Mouse (Mus musculus): Measurements from ENCODE around the gene Rxfp1. TPM values are rescaled to one million over a fixed set of nuclear protein-coding genes. Genes with fewer than 3 reads are reported as not detected.

Rxfp1 gene
- 0.46 and 0.54 TPM in 2 replicates for polyA plus RNA-seq (2014; fragmentation: Nextera tagmentation; extraction: Ambion mirVana)

DNA sequence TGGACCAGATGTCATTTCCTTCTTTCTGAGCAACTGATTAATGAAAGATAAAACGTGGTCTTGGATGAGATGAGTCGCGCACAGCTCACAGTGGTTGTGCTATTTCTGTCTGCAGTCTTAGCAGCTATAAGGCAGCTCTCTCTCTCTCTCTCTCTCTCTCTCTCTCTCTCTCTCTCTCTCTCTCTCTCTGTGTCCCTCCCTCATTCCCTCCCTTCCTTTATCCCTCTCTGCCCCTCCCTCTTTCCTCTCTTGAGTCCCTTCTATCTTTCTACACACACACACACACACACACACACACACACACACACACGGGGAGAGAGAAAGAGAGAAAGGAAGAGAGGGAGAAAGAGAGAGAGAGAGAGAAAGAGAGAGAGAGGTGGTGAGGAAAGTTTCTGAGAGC is at the start of gene Rxfp1:
Rxfp1 (minus strand) TSS at position 101 of the 400 bp plus-strand sequence.
- ATAC-seq (ENCODE audit: low read depth): no peak
- no peak for DNase-seq (ENCODE audit: low spot score)
- Histone ChIP-seq H3K9me3 (ENCODE audit: control insufficient read depth, low read length) (no peaks in the 10 kb centered on the region), H3K36me3 (ENCODE audit: control insufficient read depth, insufficient read depth, low read length) (no peaks in the 10 kb centered on the region), H3K27me3 (replicated peaks; ENCODE audit: control insufficient read depth, insufficient read depth, low read length) (no peaks in the 10 kb centered on the region), H3K9ac (ENCODE audit: low read depth, low read length) (no peak within 1 kb of the TSS), H3K4me1 (ENCODE audit: control insufficient read depth, insufficient read depth, low read length) (no peaks in the 10 kb centered on the region), H3K27ac (replicated peaks; ENCODE audit: low read depth, low read length) (no peak within 1 kb of the TSS), H3K4me3 (ENCODE audit: low read depth, low read length) (no peak within 1 kb of the TSS), H3K4me2 (ENCODE audit: low read depth, low read length) (no peak within 1 kb of the TSS)
- 55% methylated on average over 4 of the region's 4 CpGs for WGBS

DNA sequence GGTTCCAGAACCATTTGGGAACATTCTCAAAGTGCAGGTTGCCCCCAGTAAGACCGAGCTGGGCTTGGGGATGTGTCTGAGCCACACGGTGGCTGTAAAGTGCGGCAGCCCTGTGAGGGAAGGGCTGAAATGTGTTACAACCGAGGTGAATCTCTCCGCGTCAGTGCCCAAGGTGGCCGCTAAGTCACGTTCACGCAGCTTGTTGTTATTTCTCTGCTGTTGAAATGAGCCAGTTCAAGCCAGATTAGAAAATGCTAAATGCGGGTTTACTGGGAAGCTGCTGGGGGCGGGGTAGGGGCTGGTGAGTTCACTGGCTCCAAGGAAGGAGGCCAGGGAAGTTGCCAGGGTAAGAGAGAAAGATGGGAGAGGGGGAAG is 46.7 kb upstream of the Rxfp1 start:
- H3K27ac ChIP-seq (replicated peaks; ENCODE audit: low read depth, low read length): no peak overlapping the region
- H3K36me3 ChIP-seq (ENCODE audit: control insufficient read depth, insufficient read depth, low read length): no peaks in the 10 kb centered on the region
- 15% methylated on average over 11 of the region's 11 CpGs for WGBS
- peak overlapping the region; percentile 38 for H3K4me2 ChIP-seq (ENCODE audit: low read depth, low read length)
- H3K27me3 ChIP-seq (replicated peaks; ENCODE audit: control insufficient read depth, insufficient read depth, low read length): no peaks in the 10 kb centered on the region
- H3K4me1 ChIP-seq (ENCODE audit: control insufficient read depth, insufficient read depth, low read length): no peaks in the 10 kb centered on the region
- H3K9ac ChIP-seq (ENCODE audit: low read depth, low read length): no peak overlapping the region
- ATAC-seq (ENCODE audit: low read depth) (no peak), DNase-seq (ENCODE audit: low spot score) (no peak)
- H3K9me3 ChIP-seq (ENCODE audit: control insufficient read depth, low read length): no peaks in the 10 kb centered on the region
- H3K4me3 ChIP-seq (ENCODE audit: low read depth, low read length): no peak overlapping the region

DNA sequence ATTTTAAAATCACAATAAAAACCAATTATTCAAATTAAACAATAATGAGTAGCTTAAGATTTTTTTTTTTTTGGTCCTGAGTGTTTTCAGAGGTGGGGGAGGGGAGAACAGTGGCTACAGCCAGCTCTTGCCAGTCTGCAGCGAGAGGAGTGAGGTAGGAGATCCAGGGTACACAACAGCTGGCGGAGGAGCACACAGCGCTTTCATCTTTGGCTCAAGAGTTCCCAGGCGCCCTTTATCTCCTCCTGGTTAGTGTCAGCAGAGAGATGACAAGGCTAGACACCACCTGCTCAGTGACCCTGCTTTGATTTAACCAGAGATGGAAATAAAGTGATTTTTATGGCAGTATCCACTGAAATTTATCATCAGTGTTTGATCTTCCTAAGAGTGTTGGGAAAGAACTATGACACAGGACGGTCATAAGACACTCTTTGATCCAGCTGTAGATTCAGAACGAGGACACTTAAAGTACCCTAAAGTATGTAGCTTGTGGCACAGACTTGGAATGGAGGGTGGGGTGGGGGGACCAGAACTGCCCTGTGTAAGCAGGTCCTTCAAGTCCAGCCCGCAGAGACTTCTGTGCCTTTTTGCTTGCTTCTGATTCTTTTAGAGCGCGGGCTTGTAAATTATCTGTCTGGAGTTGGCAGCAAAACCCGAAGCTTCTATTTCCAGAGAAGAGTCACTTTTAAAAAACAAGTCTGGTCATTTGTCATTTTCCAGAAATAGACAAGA is 46.1 kb upstream of the Rxfp1 start:
- no peaks in the 10 kb centered on the region for H3K9me3 ChIP-seq (ENCODE audit: control insufficient read depth, low read length)
- ATAC-seq (ENCODE audit: low read depth) (no peak), DNase-seq (ENCODE audit: low spot score) (peak; percentile 15)
- no peaks in the 10 kb centered on the region for H3K36me3 ChIP-seq (ENCODE audit: control insufficient read depth, insufficient read depth, low read length)
- H3K9ac ChIP-seq (ENCODE audit: low read depth, low read length): no peak overlapping the region
- WGBS: 49% methylated on average over 10 of the region's 10 CpGs
- H3K4me1 ChIP-seq (ENCODE audit: control insufficient read depth, insufficient read depth, low read length): no peaks in the 10 kb centered on the region
- no peak overlapping the region for H3K4me3 ChIP-seq (ENCODE audit: low read depth, low read length)
- H3K27me3 ChIP-seq (replicated peaks; ENCODE audit: control insufficient read depth, insufficient read depth, low read length): no peaks in the 10 kb centered on the region
- peak overlapping the region; percentile 38 for H3K4me2 ChIP-seq (ENCODE audit: low read depth, low read length)
- H3K27ac ChIP-seq (replicated peaks; ENCODE audit: low read depth, low read length): no peak overlapping the region

DNA sequence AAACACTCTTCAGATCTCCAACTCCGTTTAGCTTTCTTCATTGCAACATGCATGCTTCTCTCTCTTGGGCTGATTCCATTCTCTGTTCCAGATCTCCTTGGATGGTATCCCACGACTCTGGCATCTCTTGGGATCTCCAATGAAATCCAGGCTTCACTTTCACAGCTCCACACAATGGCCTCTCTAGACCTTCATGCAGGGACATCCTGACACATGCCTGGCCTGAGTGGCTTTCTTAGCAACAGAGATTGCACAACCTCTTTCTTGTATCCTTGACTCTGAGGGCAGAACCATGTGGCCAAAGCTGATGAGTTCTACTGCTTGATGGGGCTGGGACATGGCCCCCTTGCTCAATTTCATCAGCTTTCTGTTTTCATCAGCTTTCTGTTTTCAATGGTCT is 35.0 kb upstream of the Rxfp1 start:
- H3K9ac ChIP-seq (ENCODE audit: low read depth, low read length): no peak overlapping the region
- H3K9me3 ChIP-seq (ENCODE audit: control insufficient read depth, low read length): no peaks in the 10 kb centered on the region
- H3K4me1 ChIP-seq (ENCODE audit: control insufficient read depth, insufficient read depth, low read length): no peaks in the 10 kb centered on the region
- 89% methylated on average over 2 of the region's 2 CpGs for WGBS
- no peak for DNase-seq (ENCODE audit: low spot score)
- H3K27me3 ChIP-seq (replicated peaks; ENCODE audit: control insufficient read depth, insufficient read depth, low read length): no peaks in the 10 kb centered on the region
- no peak overlapping the region for H3K4me2 ChIP-seq (ENCODE audit: low read depth, low read length)
- ATAC-seq (ENCODE audit: low read depth): no peak
- H3K36me3 ChIP-seq (ENCODE audit: control insufficient read depth, insufficient read depth, low read length): no peaks in the 10 kb centered on the region
- H3K4me3 ChIP-seq (ENCODE audit: low read depth, low read length): no peak overlapping the region
- no peak overlapping the region for H3K27ac ChIP-seq (replicated peaks; ENCODE audit: low read depth, low read length)

DNA sequence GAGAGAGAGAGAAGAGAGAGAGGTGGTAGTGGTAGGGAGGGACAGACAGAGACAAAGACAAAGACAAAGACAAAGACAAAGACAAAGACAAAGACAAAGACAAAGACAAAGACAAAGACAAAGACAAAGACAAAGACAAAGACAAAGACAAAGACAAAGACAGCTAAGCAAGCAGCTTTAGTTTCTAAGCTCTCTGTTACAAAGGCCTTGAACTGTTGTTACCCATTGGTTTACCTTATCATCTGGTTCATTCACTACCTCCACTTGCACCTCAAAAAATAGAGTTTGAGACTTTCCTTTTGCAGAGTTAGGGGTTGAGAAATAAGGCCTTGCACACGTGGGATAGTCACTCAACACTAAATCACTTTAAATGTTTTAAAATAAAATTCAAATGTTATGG is 16.1 kb upstream of the Rxfp1 start:
- DNase-seq (ENCODE audit: low spot score) (no peak), ATAC-seq (ENCODE audit: low read depth) (no peak)
- Histone ChIP-seq H3K9me3 (ENCODE audit: control insufficient read depth, low read length) (no peaks in the 10 kb centered on the region), H3K27me3 (replicated peaks; ENCODE audit: control insufficient read depth, insufficient read depth, low read length) (no peaks in the 10 kb centered on the region), H3K4me1 (ENCODE audit: control insufficient read depth, insufficient read depth, low read length) (no peaks in the 10 kb centered on the region), H3K36me3 (ENCODE audit: control insufficient read depth, insufficient read depth, low read length) (no peaks in the 10 kb centered on the region), H3K27ac (replicated peaks; ENCODE audit: low read depth, low read length) (no peak overlapping the region), H3K4me3 (ENCODE audit: low read depth, low read length) (no peak overlapping the region), H3K4me2 (ENCODE audit: low read depth, low read length) (no peak overlapping the region), H3K9ac (ENCODE audit: low read depth, low read length) (no peak overlapping the region)
- 68% methylated on average over 1 of the region's 1 CpGs for WGBS

DNA sequence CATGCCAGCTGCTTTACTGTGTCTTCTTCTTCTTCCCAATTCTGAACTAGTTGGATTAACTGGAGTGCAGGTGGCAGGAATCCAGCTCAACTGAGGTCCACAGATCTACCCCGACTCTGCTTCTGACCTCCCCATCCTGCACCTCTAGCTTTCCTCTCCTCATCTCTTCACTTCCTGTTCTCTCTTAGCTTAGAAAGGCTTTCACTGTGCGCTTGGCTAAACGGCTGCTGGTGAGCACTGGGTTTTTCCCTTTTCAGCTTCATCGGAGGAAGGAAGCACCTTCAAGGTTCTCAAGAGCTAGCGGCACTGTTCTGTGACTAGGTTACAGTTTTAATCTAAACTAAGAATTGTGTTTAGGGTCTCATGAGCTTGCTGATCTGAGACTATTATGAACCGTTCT is 8.9 kb upstream of the Rxfp1 start:
- DNase-seq (ENCODE audit: low spot score) (no peak), ATAC-seq (ENCODE audit: low read depth) (no peak)
- no peak overlapping the region for H3K9ac ChIP-seq (ENCODE audit: low read depth, low read length)
- H3K9me3 ChIP-seq (ENCODE audit: control insufficient read depth, low read length): no peaks in the 10 kb centered on the region
- H3K4me1 ChIP-seq (ENCODE audit: control insufficient read depth, insufficient read depth, low read length): no peaks in the 10 kb centered on the region
- H3K4me3 ChIP-seq (ENCODE audit: low read depth, low read length): no peak overlapping the region
- no peaks in the 10 kb centered on the region for H3K36me3 ChIP-seq (ENCODE audit: control insufficient read depth, insufficient read depth, low read length)
- 83% methylated on average over 6 of the region's 6 CpGs for WGBS
- H3K27me3 ChIP-seq (replicated peaks; ENCODE audit: control insufficient read depth, insufficient read depth, low read length): no peaks in the 10 kb centered on the region
- H3K27ac ChIP-seq (replicated peaks; ENCODE audit: low read depth, low read length): no peak overlapping the region
- H3K4me2 ChIP-seq (ENCODE audit: low read depth, low read length): no peak overlapping the region

DNA sequence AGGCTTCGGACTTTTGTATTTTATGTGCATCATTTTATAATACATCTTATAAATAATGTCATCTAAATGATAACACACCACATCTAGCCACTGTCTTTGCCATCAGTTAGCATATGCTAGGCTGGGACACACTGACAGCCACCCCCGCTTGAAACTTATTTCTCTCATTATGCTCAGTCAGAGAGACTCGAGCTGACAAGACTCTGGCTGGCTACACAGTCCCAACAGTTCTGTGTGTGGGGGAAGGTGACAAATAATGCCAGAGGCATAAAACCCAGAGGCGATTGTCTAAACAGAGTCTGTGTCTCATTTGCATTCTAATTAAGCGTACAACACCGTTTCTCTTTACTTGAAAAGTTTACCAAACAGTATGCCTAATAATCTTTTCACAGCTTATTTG is 7.4 kb upstream of the Rxfp1 start:
- Histone ChIP-seq H3K27ac (replicated peaks; ENCODE audit: low read depth, low read length) (no peak overlapping the region), H3K36me3 (ENCODE audit: control insufficient read depth, insufficient read depth, low read length) (no peaks in the 10 kb centered on the region), H3K4me2 (ENCODE audit: low read depth, low read length) (no peak overlapping the region), H3K4me3 (ENCODE audit: low read depth, low read length) (no peak overlapping the region), H3K9ac (ENCODE audit: low read depth, low read length) (no peak overlapping the region), H3K27me3 (replicated peaks; ENCODE audit: control insufficient read depth, insufficient read depth, low read length) (no peaks in the 10 kb centered on the region), H3K4me1 (ENCODE audit: control insufficient read depth, insufficient read depth, low read length) (no peaks in the 10 kb centered on the region), H3K9me3 (ENCODE audit: control insufficient read depth, low read length) (no peaks in the 10 kb centered on the region)
- ATAC-seq (ENCODE audit: low read depth) (no peak), DNase-seq (ENCODE audit: low spot score) (no peak)
- WGBS: 73% methylated on average over 6 of the region's 6 CpGs

DNA sequence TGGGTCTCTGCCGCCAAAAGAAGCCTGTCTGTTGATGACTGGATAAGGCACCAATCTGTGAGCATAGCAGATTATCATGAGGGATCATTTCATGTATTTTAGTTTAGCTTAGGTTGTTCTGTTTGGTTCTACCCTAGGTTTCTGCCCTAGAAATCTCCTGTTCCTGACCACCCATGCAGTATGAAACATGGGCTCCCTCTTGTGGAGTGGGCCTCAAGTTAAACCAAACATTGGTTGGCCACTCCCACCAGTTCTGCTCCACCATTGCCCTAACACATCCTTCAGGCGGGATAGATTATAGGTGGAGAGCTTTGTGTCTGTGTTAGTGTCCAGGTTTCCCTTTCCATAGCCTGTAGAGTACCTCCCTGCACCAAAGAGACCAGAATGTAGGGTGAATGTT is 6.7 kb upstream of the Rxfp1 start:
- no peak for DNase-seq (ENCODE audit: low spot score)
- H3K9ac ChIP-seq (ENCODE audit: low read depth, low read length): no peak overlapping the region
- H3K27ac ChIP-seq (replicated peaks; ENCODE audit: low read depth, low read length): no peak overlapping the region
- no peak overlapping the region for H3K4me2 ChIP-seq (ENCODE audit: low read depth, low read length)
- ATAC-seq (ENCODE audit: low read depth): no peak
- WGBS: 95% methylated on average over 2 of the region's 2 CpGs
- no peaks in the 10 kb centered on the region for H3K27me3 ChIP-seq (replicated peaks; ENCODE audit: control insufficient read depth, insufficient read depth, low read length)
- no peak overlapping the region for H3K4me3 ChIP-seq (ENCODE audit: low read depth, low read length)
- no peaks in the 10 kb centered on the region for H3K36me3 ChIP-seq (ENCODE audit: control insufficient read depth, insufficient read depth, low read length)
- H3K9me3 ChIP-seq (ENCODE audit: control insufficient read depth, low read length): no peaks in the 10 kb centered on the region
- H3K4me1 ChIP-seq (ENCODE audit: control insufficient read depth, insufficient read depth, low read length): no peaks in the 10 kb centered on the region

DNA sequence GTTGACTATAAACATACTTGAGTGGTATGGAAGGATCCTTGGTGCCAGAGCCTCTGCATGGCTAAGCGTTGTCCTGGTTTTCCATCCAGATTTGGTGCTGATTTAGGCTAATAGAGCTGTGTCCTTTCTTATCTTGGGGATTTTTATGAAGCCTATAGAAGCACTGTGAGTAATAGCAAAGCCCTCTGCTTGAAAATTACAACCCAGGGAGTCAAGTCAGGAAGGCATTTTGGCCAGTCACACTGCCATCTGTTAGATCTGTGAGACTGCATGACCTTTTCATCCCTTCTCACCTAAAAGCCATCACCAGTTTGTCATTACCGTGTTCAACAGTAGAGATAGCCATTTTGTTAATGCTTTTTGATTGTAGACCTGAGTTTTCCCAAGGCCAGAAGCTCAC is 2.7 kb upstream of the Rxfp1 start:
- no peak for DNase-seq (ENCODE audit: low spot score)
- H3K9me3 ChIP-seq (ENCODE audit: control insufficient read depth, low read length): no peaks in the 10 kb centered on the region

More for the DNA sequence above, 2.7 kb upstream of the Rxfp1 start:
- no peaks in the 10 kb centered on the region for H3K36me3 ChIP-seq (ENCODE audit: control insufficient read depth, insufficient read depth, low read length)
- no peak overlapping the region for H3K4me3 ChIP-seq (ENCODE audit: low read depth, low read length)
- no peaks in the 10 kb centered on the region for H3K4me1 ChIP-seq (ENCODE audit: control insufficient read depth, insufficient read depth, low read length)
- no peak overlapping the region for H3K27ac ChIP-seq (replicated peaks; ENCODE audit: low read depth, low read length)
- 73% methylated on average over 2 of the region's 2 CpGs for WGBS
- no peak overlapping the region for H3K9ac ChIP-seq (ENCODE audit: low read depth, low read length)
- no peak overlapping the region for H3K4me2 ChIP-seq (ENCODE audit: low read depth, low read length)
- no peak for ATAC-seq (ENCODE audit: low read depth)
- H3K27me3 ChIP-seq (replicated peaks; ENCODE audit: control insufficient read depth, insufficient read depth, low read length): no peaks in the 10 kb centered on the region

Measured in embryonic facial prominence, embryonic 14.5 days (tissue).